Mouse (Mus musculus): ENCODE measurements around the gene Strn4. TPM values are rescaled to one million over a fixed set of nuclear protein-coding genes. Genes with fewer than 3 reads are reported as not detected.

The Strn4 gene
- polyA plus RNA-seq, 1 experiment from 2014 or later: 186 TPM

- no peak overlapping the region for H3K9ac ChIP-seq (replicated peaks)
- WGBS: 93% methylated on average over 9 of the region's 9 CpGs
- peaks cover 39% of the 10 kb centered on the region for H3K4me1 ChIP-seq (replicated peaks)
- peaks cover 12% of the 10 kb centered on the region for H3K36me3 ChIP-seq
- H3K27ac ChIP-seq: no peak overlapping the region
- H3K4me3 ChIP-seq (replicated peaks): no peak overlapping the region
- no peak overlapping the region for H3K4me2 ChIP-seq (replicated peaks)
- H3K27me3 ChIP-seq: no peaks in the 10 kb centered on the region
- no peak for ATAC-seq
- no peaks in the 10 kb centered on the region for H3K9me3 ChIP-seq
Observed at GRCm38 (mm10) chr7:16872478-16872877, 56.8 kb downstream of the Strn4 start.

GRCm38 (mm10) chr7:16873392-16873791 lies 57.7 kb downstream of the Strn4 start:
- Histone ChIP-seq H3K27ac (no peak overlapping the region), H3K9ac (replicated peaks) (no peak overlapping the region), H3K4me3 (replicated peaks) (no peak overlapping the region), H3K27me3 (no peaks in the 10 kb centered on the region), H3K4me2 (replicated peaks) (no peak overlapping the region), H3K36me3 (peaks cover 12% of the 10 kb centered on the region), H3K9me3 (no peaks in the 10 kb centered on the region), H3K4me1 (replicated peaks) (peaks cover 39% of the 10 kb centered on the region)
- no peak for ATAC-seq
- WGBS: 89% methylated on average over 4 of the region's 4 CpGs

DNA sequence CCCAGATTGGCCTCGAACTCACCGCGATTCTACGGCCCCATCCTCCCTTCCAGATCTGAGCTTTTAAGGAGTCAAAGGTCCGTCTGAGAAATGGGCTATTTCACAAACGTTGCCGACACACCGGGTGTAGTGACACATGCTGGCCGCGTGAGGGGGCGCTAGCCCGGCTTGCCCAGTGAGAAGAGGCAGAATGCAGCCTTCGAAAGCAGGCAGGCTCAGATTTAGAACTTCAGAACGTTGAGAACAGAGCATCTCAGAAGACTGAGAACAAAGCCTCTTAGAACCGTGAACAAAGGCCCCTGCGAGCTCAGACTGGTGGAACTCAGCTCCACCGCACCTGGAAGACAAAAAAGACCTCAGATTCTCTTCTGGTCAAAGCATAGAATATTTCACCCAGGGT lies 58.5 kb downstream of the Strn4 start:
- no peak for ATAC-seq
- Histone ChIP-seq H3K4me3 (replicated peaks) (peak overlapping the region; percentile 75), H3K9ac (replicated peaks) (no peak overlapping the region; the same call in 1 of the 2 replicates), H3K36me3 (peaks cover 12% of the 10 kb centered on the region), H3K9me3 (no peaks in the 10 kb centered on the region), H3K4me2 (replicated peaks) (peak overlapping the region; percentile 43), H3K4me1 (replicated peaks) (peaks cover 38% of the 10 kb centered on the region), H3K27ac (peak overlapping the region; percentile 85), H3K27me3 (no peaks in the 10 kb centered on the region)
- WGBS: 5% methylated on average over 17 of the region's 17 CpGs

GRCm38 (mm10) chr7:16874756-16875309 lies 59.1 kb downstream of the Strn4 start:
- peak overlapping the region; percentile 90 for H3K4me2 ChIP-seq (replicated peaks)
- 0% methylated on average over 33 of the region's 33 CpGs for WGBS
- peak overlapping the region; percentile 75 for H3K4me3 ChIP-seq (replicated peaks)
- peaks cover 32% of the 10 kb centered on the region for H3K4me1 ChIP-seq (replicated peaks)
- peaks cover 11% of the 10 kb centered on the region for H3K36me3 ChIP-seq
- peak overlapping the region; percentile 88 for H3K27ac ChIP-seq
- H3K9me3 ChIP-seq: no peaks in the 10 kb centered on the region
- peak; percentile 97 for ATAC-seq
- no peaks in the 10 kb centered on the region for H3K27me3 ChIP-seq
- peak overlapping the region; percentile 86 for H3K9ac ChIP-seq (replicated peaks)

- Histone ChIP-seq H3K9ac (replicated peaks) (peak within 1 kb of the TSS; percentile 86), H3K4me1 (replicated peaks) (peaks cover 32% of the 10 kb centered on the region), H3K27ac (peak within 1 kb of the TSS; percentile 88), H3K4me2 (replicated peaks) (peak within 1 kb of the TSS; percentile 90), H3K27me3 (no peaks in the 10 kb centered on the region), H3K36me3 (peaks cover 9% of the 10 kb centered on the region), H3K4me3 (replicated peaks) (peak within 1 kb of the TSS; percentile 75), H3K9me3 (no peaks in the 10 kb centered on the region)
- ATAC-seq: no peak
- WGBS: 0% methylated on average over 1 of the region's 1 CpGs
Observed at GRCm38 (mm10) chr7:16875310-16875325, 59.4 kb downstream of the Strn4 start, which contains the start of gene Dact3. Gene Dact3, plus strand, starts transcription at chr7:16875317.

GRCm38 (mm10) chr7:16875326-16875725 lies 59.6 kb downstream of the Strn4 start:
- peak overlapping the region; percentile 75 for H3K4me3 ChIP-seq (replicated peaks)
- H3K9me3 ChIP-seq: no peaks in the 10 kb centered on the region
- H3K4me1 ChIP-seq (replicated peaks): peaks cover 32% of the 10 kb centered on the region
- peak overlapping the region; percentile 90 for H3K4me2 ChIP-seq (replicated peaks)
- peak overlapping the region; percentile 86 for H3K9ac ChIP-seq (replicated peaks)
- H3K27me3 ChIP-seq: no peaks in the 10 kb centered on the region
- H3K27ac ChIP-seq: peak overlapping the region; percentile 88
- no peak; the same call in 1 of the 2 replicates for ATAC-seq
- H3K36me3 ChIP-seq: peaks cover 9% of the 10 kb centered on the region
- 0% methylated on average over 41 of the region's 42 CpGs for WGBS

DNA sequence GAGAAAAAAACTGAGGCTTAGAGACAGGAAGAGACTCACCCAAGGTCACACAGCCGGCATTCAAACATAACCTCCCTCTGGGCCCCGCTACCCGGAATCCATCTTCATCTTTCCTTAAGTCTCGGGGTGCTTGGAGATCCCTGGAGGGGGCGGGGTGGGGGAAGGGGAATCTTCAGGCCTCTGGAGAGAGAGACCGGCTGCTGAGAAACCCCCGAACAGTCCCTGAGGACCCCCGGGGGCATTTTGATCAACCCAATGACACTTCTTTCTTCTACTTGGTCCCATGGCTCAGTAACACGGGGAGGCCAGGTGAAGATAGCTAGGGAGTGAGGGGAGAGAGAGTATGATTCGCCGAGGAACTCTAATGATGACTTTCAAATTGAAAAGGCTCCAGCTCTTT lies 60.3 kb downstream of the Strn4 start:
- peak overlapping the region; percentile 90 for H3K4me2 ChIP-seq (replicated peaks)
- peaks cover 38% of the 10 kb centered on the region for H3K4me1 ChIP-seq (replicated peaks)
- 0 out of 2 replicates have a peak overlapping the region, but pooled peaks have one; percentile 16 for H3K27ac ChIP-seq
- WGBS: 11% methylated on average over 11 of the region's 11 CpGs
- H3K9me3 ChIP-seq: no peaks in the 10 kb centered on the region
- no peaks in the 10 kb centered on the region for H3K27me3 ChIP-seq
- H3K9ac ChIP-seq (replicated peaks): peak overlapping the region; percentile 86
- H3K4me3 ChIP-seq (replicated peaks): peak overlapping the region; percentile 75
- ATAC-seq: no peak
- H3K36me3 ChIP-seq: peaks cover 8% of the 10 kb centered on the region

DNA sequence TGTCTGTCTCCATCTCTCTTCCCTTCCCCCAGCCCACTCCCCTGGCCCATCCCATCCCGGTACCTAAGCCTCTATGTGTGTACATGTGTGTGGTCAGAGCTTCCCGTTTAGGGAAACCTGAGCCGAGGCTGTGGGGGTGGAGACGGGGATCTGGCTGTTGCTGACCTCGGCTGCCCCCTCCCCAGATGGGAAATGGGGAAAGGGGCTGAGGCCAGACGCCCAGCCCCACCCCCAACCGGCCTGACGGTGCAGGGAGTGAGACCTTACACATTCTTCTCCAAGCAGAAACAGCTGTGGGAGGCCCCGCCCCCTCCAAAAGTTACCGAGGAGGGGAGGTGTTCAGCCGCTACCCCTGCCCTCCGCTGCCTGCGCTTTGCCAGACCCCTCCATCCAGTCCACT lies 60.9 kb downstream of the Strn4 start:
- Histone ChIP-seq H3K9ac (replicated peaks) (peak overlapping the region; percentile 86), H3K9me3 (no peaks in the 10 kb centered on the region), H3K4me2 (replicated peaks) (peak overlapping the region; percentile 90), H3K27me3 (no peaks in the 10 kb centered on the region), H3K36me3 (peaks cover 8% of the 10 kb centered on the region; the same call in 1 of the 2 replicates), H3K4me3 (replicated peaks) (peak overlapping the region; percentile 75), H3K4me1 (replicated peaks) (peaks cover 38% of the 10 kb centered on the region), H3K27ac (0 out of 2 replicates have a peak overlapping the region, but pooled peaks have one; percentile 16)
- 4% methylated on average over 12 of the region's 13 CpGs for WGBS
- ATAC-seq: no peak

DNA sequence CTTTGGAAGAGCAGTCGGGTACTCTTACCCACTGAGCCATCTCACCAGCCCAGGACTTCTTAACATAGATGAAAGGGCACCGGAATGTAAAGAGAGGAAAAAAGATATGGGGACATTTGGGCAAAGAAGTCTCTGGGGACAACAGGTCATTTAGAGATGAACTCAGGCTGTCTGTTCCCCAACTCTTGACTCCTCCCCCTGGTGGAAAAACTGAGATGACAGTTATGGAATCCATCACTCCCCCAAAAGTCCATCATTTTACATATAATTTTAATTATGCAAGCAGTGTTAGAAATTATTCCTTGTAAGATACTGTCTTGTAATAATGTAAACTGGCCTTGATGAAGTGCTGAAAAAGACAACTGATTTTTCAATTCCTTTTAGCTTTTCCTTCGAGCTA lies 62.0 kb downstream of the Strn4 start:
- peaks cover 15% of the 10 kb centered on the region; the same call in 1 of the 2 replicates for H3K36me3 ChIP-seq
- ATAC-seq: no peak
- peaks cover 38% of the 10 kb centered on the region for H3K4me1 ChIP-seq (replicated peaks)
- WGBS: 83% methylated on average over 3 of the region's 3 CpGs
- H3K4me2 ChIP-seq (replicated peaks): no peak overlapping the region
- no peaks in the 10 kb centered on the region for H3K9me3 ChIP-seq
- H3K9ac ChIP-seq (replicated peaks): no peak overlapping the region
- H3K27ac ChIP-seq: no peak overlapping the region
- no peaks in the 10 kb centered on the region for H3K27me3 ChIP-seq
- no peak overlapping the region for H3K4me3 ChIP-seq (replicated peaks)

DNA sequence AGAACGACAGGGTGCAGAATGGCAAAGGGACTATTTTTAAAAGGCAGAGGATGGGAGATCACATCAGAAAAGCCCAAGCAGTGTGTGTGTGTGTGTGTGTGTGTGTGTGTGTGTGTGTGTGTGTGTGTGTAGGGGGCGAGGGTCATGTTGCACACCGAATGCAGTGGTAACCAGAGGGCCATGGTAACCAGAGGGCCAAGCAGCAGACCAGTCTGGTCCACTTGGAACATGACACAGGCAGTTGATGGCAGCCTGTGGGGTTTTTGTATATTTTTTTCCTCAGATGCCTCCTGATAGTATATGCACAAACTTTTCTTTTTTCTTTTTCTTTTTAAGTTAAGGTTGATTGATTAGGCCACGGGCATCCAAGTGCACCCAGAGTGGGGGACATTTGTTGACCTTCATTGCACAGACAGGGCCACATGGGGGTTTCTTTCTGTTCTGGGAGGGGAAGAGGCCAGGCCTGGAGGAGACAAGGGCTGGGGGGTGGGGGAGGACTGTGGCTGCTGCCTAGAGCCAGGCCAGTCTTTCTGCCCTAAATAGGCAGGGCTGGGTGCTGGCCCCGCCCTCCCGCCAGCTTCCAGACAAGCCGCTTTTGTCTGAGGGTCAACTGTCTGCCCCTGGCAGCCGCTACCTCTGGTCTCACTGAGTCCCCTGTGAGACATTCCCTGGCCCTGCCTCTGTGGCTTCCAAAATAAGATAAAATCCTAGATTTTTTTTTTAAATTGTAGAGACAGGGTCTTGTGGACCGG lies 64.3 kb downstream of the Strn4 start:
- peaks cover 31% of the 10 kb centered on the region for H3K36me3 ChIP-seq
- H3K4me3 ChIP-seq (replicated peaks): no peak overlapping the region
- H3K4me1 ChIP-seq (replicated peaks): peaks cover 30% of the 10 kb centered on the region
- H3K27me3 ChIP-seq: peaks cover 22% of the 10 kb centered on the region
- ATAC-seq: no peak
- H3K9ac ChIP-seq (replicated peaks): peak overlapping the region; percentile 47; the same call in 1 of the 2 replicates
- H3K27ac ChIP-seq: peak overlapping the region; percentile 63
- H3K9me3 ChIP-seq: no peaks in the 10 kb centered on the region
- H3K4me2 ChIP-seq (replicated peaks): no peak overlapping the region
- WGBS: 22% methylated on average over 9 of the region's 9 CpGs

- WGBS: 14% methylated on average over 5 of the region's 5 CpGs
- peak overlapping the region; percentile 63 for H3K27ac ChIP-seq
- H3K9ac ChIP-seq (replicated peaks): peak overlapping the region; percentile 47; the same call in 1 of the 2 replicates
- ATAC-seq: no peak
- no peak overlapping the region for H3K4me3 ChIP-seq (replicated peaks)
- H3K4me1 ChIP-seq (replicated peaks): peaks cover 30% of the 10 kb centered on the region
- H3K4me2 ChIP-seq (replicated peaks): no peak overlapping the region
- H3K36me3 ChIP-seq: peaks cover 37% of the 10 kb centered on the region
- peaks cover 29% of the 10 kb centered on the region for H3K27me3 ChIP-seq
- H3K9me3 ChIP-seq: 0 out of 2 replicates have a peak, but pooled peaks cover 3% of the 10 kb centered on the region
Observed at GRCm38 (mm10) chr7:16880615-16881014, 64.9 kb downstream of the Strn4 start.

DNA sequence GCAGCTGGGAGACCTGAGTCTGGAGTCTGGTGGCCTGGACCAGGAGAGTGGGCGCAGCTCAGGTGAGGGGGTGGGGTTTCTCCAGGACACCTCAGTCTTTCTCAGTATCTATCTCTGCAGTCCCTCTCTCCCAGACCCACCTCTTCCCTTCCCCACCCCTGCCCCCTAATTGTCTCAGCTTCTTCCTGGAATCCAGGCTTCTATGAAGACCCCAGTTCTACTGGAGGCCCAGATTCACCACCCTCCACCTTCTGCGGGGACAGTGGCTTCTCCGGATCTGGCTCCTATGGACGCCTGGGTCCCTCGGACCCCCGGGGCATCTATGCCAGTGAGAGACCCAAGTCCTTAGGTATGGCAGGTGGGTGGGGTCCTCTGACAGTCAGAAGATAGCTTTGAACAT lies 67.5 kb downstream of the Strn4 start:
- 87% methylated on average over 6 of the region's 6 CpGs for WGBS
- no peak for ATAC-seq
- peaks cover 48% of the 10 kb centered on the region for H3K27me3 ChIP-seq

More for the DNA sequence above, 67.5 kb downstream of the Strn4 start:
- peaks cover 13% of the 10 kb centered on the region for H3K4me1 ChIP-seq (replicated peaks)
- peaks cover 57% of the 10 kb centered on the region for H3K36me3 ChIP-seq
- 0 out of 2 replicates have a peak, but pooled peaks cover 3% of the 10 kb centered on the region for H3K9me3 ChIP-seq
- H3K9ac ChIP-seq (replicated peaks): no peak overlapping the region
- no peak overlapping the region for H3K27ac ChIP-seq
- H3K4me2 ChIP-seq (replicated peaks): no peak overlapping the region
- no peak overlapping the region for H3K4me3 ChIP-seq (replicated peaks)
